Mouse (Mus musculus): ENCODE data around the gene Ube4b.

- no peak for TF ChIP-seq CTCF (IDR thresholded peaks at IDR 0.05; ENCODE audit: borderline replicate concordance, control insufficient read depth, extremely low read depth, insufficient read depth, low read length, poor library complexity)
- no peak for TF ChIP-seq POLR2A (IDR thresholded peaks at IDR 0.05; ENCODE audit: control insufficient read depth, extremely low read depth, insufficient read depth, low read length, poor library complexity)
These were observed 71.9 kb downstream of the Ube4b start for GRCm38 (mm10) chr4:149354671-149355070.

Measured in thymus, adult 2 months (tissue).